Mouse (Mus musculus): ENCODE results near the gene BC030867.
"Not testable (repeated sequence)": the region's sequence is repeated elsewhere in the genome, so short reads cannot be mapped to it uniquely, and the experiment has no call there.

The BC030867 gene

GRCm38 (mm10) chr11:102258095-102258494, 9.4 kb downstream of the BC030867 start:
- DNase-seq, result no peak

DNA sequence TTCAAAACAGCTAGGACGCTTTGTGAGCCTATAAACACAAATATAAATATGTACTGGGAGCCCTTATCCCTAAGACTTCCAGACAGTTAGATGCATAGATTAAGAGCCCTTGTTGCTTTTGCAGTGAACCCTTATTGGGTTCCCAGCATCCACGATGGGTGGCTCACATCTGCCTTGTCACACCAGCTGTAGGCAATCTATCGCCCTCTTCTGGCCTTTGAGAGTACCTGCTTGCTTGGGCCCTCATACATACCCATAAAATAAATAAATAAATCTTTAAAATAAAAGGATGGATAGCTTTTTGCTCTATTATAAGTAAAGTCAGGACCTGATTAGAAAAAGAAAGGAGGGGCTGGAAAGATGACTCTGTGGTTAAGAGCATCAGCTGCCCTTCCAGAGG, 9.8 kb downstream of the BC030867 start:
- no peak for DNase-seq

DNA sequence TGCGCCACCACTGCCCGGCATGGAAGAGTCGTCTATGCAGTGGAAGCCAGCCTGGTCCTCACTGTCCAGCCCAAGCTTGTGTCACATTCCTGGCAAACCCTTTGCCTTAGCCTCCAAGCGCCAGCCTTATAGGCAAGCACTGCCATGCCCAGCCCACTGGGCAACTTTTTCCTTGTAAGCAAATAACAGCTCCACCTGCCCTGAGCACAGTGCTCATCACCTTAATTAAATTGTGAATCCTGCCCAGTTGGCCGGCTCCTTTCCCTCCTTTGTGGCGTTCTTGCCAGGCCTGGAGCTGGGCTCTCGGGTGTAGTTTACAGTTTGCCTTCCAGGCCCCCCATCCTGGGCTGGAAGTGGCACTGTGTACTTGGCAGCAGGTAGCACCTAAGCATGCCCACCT, 14.5 kb downstream of the BC030867 start:
- no peak for DNase-seq

- DNase-seq, result no peak
Measured at GRCm38 (mm10) chr11:102265816-102266215, 17.1 kb downstream of the BC030867 start.

GRCm38 (mm10) chr11:102266631-102267355, 18.1 kb downstream of the BC030867 start:
- no peak for DNase-seq

DNA sequence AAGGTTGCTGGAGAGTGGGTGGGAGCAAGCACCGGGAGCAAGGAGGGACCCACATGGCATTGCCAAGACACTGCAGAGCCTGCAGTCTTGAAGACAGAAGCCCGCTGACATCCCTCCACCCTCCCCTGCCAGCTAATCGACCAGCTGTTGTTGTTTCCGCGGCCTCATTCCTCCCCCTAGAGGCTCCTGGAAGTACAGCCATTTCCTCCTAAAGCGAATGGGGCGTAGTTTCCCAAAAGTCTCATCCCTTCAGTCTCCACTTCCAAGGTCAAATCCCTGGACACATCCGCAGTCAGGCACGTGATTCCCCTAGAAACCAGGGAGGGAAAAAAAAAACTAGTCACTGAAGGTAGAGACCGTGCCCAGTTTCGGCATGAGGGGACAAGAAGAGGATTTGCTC, 18.8 kb downstream of the BC030867 start:
- peak in 1 of 2 experiments; percentile 43 for DNase-seq

GRCm38 (mm10) chr11:102268520-102269244, 20.0 kb downstream of the BC030867 start, which contains the start of gene Asb16:
TSS of gene Asb16 (plus strand) at chr11:102268743.
- no peak for DNase-seq

- DNase-seq, result no peak
Measured at GRCm38 (mm10) chr11:102276411-102276915, 27.8 kb downstream of the BC030867 start.

DNA sequence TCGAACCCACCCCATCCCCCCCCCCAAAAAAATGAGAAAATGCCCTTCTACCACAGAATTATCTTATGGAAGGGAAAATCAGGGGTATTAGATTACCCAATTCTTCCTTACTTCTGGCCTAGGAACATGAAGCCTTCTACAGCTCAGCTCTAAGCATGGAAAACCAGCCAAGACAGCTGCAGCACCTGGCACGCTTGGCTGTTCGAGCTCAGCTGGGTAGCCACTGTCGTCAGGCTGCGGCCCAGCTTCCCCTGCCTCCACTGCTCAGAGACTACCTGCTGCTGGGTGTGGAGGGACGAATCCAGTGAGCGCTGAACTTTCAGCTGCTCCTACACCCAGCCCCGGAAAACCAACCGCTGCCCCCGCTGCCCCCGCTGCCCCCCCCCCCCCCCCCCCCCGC, 29.1 kb downstream of the BC030867 start:
- no peak for DNase-seq

DNA sequence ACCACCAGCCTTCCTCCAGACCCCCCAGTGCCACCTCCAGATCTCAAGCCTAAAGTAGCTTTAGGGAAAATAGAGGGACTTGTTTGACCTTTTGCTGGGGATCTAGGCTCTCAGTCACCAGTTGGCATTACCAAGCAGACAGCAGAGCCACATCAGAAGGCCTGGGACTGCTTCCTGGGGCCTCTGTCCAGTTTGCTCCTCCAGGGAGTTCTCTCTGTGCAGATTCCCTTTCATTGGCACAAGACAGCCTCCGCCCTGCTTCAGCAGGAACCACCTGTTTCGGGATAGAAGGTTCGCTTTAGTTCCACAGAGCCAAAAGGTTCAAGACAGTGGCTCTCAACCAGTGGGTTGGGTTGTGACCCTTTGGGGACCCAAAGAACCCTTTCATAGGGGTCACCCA, 30.9 kb downstream of the BC030867 start:
- DNase-seq, result no peak

DNA sequence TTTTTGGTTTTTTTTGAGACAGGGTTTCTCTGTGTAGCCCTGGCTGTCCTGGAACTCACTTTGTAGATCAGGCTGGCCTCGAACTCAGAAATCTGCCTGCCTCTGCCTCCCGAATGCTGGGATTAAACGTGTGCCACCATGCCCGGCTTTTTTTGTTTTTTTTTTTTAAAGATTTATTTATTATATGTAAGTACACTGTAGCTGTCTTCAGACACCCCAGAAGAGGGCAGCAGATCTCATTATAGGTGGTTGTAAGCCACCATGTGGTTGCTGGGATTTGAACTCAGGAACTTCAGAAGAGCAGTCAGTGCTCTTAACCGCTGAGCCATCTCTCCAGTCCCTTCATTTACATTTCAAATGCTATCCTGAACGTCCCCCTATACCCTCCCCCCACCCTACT, 31.6 kb downstream of the BC030867 start:
- DNase-seq, result not testable (repeated sequence)

DNA sequence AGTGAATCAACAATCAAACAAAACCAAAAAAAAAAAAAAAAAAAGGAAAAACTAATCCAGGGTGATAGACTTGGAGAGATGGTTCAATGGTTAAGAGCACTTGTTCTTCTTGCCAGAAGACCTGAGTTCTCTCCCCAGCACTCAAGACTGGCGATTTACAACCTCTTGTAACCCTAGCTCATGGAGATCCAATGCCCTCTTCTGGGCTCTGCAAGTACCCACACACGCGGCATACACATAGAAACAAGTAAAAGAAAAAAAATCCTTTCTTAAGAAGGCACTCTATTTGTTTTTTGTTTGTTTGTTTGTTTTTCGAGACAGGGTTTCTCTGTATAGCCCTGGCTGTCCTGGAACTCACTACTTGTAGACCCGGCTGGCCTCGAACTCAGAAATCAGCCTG, 35.2 kb downstream of the BC030867 start:
- DNase-seq, result no peak

GRCm38 (mm10) chr11:102284501-102285094, 35.9 kb downstream of the BC030867 start, which contains the start of gene Tmub2:
TSS of gene Tmub2 (plus strand) at chr11:102284931.
- DNase-seq, result peak; percentile 93 to 96

- peak in 1 of 2 experiments; percentile 78 for DNase-seq
Measured at GRCm38 (mm10) chr11:102285095-102285834, 36.6 kb downstream of the BC030867 start.

DNA sequence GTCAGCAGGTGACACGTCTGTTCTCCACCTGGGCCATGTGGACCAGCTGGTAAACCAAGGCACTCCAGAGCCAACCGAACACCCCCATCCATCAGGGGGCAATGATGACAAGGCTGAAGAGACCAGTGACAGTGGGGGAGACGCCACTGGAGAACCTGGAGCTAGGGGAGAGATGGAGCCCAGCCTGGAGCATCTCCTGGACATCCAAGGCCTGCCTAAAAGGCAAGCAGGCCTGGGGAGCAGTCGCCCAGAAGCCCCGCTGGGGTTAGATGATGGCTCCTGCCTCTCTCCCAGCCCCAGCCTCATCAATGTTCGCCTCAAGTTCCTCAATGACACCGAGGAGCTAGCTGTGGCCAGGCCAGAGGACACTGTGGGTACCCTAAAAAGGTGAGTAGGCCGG, 38.8 kb downstream of the BC030867 start:
- DNase-seq, result no peak

DNA sequence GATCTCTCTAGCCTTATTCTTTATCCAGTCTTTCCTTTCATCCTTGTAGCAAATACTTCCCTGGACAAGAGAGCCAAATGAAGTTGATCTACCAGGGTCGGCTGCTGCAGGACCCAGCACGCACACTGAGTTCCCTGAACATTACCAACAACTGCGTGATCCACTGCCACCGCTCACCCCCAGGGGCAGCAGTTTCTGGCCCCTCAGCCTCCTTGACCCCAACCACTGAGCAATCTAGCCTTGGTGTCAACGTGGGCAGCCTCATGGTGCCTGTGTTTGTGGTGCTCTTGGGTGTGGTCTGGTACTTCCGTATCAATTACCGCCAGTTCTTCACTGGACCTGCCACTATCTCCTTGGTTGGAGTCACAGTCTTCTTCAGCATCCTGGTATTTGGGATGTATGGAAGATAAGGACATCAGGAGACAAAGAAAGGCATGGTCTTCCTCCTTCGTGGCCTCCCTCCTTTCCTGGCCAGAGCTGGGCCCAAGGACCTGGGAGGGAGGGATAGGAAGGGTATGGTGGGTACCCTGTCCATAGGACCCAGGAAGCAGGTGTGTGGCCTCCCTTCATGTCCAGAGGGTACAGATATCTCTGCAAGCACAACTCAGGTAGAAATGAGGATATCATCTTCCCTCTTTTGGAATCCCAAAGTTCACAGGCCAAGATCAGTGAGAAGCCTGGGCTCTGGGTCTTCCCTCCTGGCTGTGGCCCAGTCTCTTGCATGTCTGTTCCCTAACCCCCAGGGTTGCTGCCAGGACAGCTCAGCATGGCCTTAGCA, 39.5 kb downstream of the BC030867 start:
- no peak for DNase-seq

GRCm38 (mm10) chr11:102288913-102289312, 40.2 kb downstream of the BC030867 start:
- DNase-seq, result no peak

DNA sequence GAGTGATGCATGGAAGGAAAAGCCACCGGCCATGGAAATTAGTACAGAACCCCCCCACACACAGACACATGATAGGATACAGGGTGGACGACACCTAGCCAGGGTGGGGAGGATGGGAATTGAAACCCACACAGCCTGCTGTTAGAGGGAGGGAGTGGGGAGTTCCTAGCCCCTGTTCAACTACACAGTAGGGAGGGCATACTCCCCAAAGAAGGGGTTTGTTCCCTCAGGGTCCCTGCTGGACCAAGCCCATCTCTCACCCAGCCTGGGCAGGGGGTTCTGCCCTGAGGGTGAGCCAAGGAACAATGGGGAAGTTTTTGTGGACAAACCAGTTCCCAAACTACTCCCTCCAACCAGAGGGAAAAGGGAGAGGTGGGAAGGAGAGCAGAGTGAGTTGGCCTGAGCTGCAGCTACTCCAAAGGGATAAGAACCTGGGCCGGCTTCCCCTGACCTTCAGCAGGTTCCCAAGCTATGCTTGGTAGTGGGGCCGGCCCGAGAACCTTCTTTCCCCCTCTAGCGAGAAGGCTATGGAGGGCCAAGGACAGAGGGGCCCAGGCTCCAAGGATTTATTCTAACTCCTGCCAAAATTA, 40.9 kb downstream of the BC030867 start:
- no peak for DNase-seq

DNA sequence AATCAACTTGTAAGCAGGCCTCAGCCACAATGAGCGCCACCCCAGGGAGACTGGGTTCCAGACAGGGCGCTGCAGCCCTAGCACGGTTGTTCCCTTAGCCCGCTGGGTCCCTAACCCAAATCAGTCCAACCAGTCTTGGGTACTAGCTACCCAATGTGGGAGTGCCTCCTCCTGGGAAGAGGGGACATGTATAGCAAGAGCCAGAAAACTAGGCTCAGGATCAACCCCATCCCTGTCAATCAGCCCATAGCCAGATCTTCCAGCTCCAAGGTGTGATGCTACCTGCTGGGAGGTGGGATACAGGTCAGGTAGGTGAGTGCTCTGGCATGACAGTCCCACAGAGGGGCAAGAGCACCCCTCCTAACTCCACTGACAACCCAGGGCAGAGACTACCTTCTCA, 41.5 kb downstream of the BC030867 start:
- DNase-seq, result no peak

GRCm38 (mm10) chr11:102291051-102291535, 42.4 kb downstream of the BC030867 start:
- DNase-seq, result no peak

DNA sequence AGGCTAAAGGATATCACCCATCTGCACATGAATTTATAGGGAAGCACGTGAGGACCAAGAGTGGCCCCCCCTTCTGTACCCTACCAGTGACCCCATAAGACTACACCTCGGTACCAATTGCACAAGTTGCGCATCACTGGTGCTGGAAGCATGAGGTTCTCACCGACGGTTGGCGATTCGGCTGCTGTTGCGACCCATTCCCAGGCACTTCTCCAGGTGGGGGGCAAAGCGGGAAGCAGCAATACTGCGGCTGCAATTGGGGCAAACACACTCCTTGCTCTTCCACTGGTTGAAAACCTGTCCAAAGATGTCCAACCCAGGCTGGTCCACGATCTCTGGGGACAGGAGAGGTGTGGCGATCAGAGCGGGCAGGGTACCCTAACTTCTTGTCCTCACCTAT, 45.3 kb downstream of the BC030867 start:
- DNase-seq, result no peak

Measured in spleen, adult 18-20 months (tissue).